16 mouse cellular contexts compared by ENCODE assay signal in the genomic region with DNA sequence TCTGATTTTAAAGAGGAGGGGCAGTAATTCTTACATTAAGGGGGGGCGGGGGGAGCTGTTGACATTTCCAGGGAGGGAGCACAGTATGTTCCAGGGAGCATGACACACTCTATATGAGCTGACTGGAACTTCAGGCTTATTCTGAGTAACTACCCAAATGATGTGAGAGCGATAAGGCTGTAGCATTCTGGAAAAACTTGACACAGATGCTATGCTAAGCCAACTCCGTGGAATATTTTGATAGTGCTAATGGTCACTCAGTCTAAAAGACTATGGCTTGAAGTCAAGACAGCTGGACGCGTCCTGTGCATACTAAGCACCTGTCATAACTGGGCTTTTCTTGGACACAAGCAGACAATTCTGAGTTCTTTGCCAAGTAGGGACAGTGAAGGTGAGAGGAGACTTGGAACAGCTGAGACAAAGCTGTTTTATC. TPM values are rescaled to one million over a fixed set of nuclear protein-coding genes. Genes with fewer than 3 reads are reported as not detected.
DNase-seq lines count a peak whose midpoint lies in the region; ATAC-seq and TF ChIP-seq lines count a peak whose summit lies in the region.
"Had no signal": no experiment of that assay in that cellular context is flagged by ENCODE, and none has a peak within 500 bp of the region (broad histone marks: within the 10 kb centered on the region; RNA-seq: fewer than 3 reads in every experiment).

No protein-coding gene starts in this region.

- peak; percentile 86 for DNase-seq in heart, adult 11 months
- no peak for DNase-seq in heart, adult 8-10 months (ENCODE audit: low spot score)
- DNase-seq in kidney, postnatal 0 days (ENCODE audit: low spot score), result peak; percentile 37
- no peak for DNase-seq in kidney, postnatal 4 days
- peak; percentile 62 for DNase-seq in NIH3T3 (ENCODE audit: low read depth)
- peak; percentile 70 for DNase-seq in lung, postnatal 36 days
- DNase-seq in cerebellum, adult 9-11 months, result no peak
- DNase-seq: cerebellum, adult 11-12 months; gastrocnemius, postnatal 14 days; right cerebral cortex, postnatal 14 days; thymus, postnatal 14 days had no signal

- WGBS in kidney, postnatal 0 days, result 54% methylated on average over 5 of the region's 5 CpGs

- peak overlapping the region; percentile 75 for H3K27ac ChIP-seq in kidney, postnatal 0 days
- H3K27ac ChIP-seq: hindbrain, embryonic 13.5 days; limb, embryonic 13.5 days had no signal

- 0 out of 2 replicates have a peak, but pooled peaks have one; percentile 44 for ATAC-seq in kidney, postnatal 0 days (replicated peaks; ENCODE audit: low FRiP score, low read depth)
- no peak for ATAC-seq in erythroid progenitor cell, adult 5-6 weeks (replicated peaks; ENCODE audit: low FRiP score, poor library complexity, severe bottlenecking)
- ATAC-seq: forebrain, embryonic 16.5 days had no signal

- TF ChIP-seq CTCF in kidney, postnatal 0 days (IDR thresholded peaks at IDR 0.05; ENCODE audit: low read depth), result no peak

- no peak overlapping the region for H3K4me2 ChIP-seq in kidney, postnatal 0 days (ENCODE audit: low read length)
- H3K4me2 ChIP-seq: hindbrain, embryonic 13.5 days; limb, embryonic 13.5 days had no signal

- H3K4me3 ChIP-seq in kidney, postnatal 0 days (replicated peaks; ENCODE audit: low read depth, low read length), result no peak overlapping the region
- H3K4me3 ChIP-seq: hindbrain, embryonic 13.5 days; limb, embryonic 13.5 days; megakaryocyte, embryonic 14.5 days had no signal

- no peaks in the 10 kb centered on the region for H3K27me3 ChIP-seq in kidney, postnatal 0 days (ENCODE audit: insufficient read depth, low read length)
- H3K27me3 ChIP-seq: hindbrain, embryonic 13.5 days; limb, embryonic 13.5 days had no signal

- peaks cover 16% of the 10 kb centered on the region for H3K4me1 ChIP-seq in kidney, postnatal 0 days (replicated peaks; ENCODE audit: insufficient read depth, low read length)
- H3K4me1 ChIP-seq: hindbrain, embryonic 13.5 days had no signal

- no peaks in the 10 kb centered on the region for H3K36me3 ChIP-seq in kidney, postnatal 0 days (ENCODE audit: insufficient read depth, low read length)
- H3K36me3 ChIP-seq: hindbrain, embryonic 13.5 days; limb, embryonic 13.5 days had no signal

- H3K9ac ChIP-seq in kidney, postnatal 0 days (ENCODE audit: low read depth, low read length), result no peak overlapping the region
- H3K9ac ChIP-seq: hindbrain, embryonic 13.5 days; limb, embryonic 13.5 days had no signal

- H3K9me3 ChIP-seq in kidney, postnatal 0 days (replicated peaks; ENCODE audit: low read length), result no peaks in the 10 kb centered on the region
- H3K9me3 ChIP-seq: hindbrain, embryonic 13.5 days; limb, embryonic 13.5 days; megakaryocyte, embryonic 14.5 days had no signal

RNA-seq across cellular contexts. Expression of a gene that starts 51.5 kb away (rescaled TPM):
- 10 to 100 TPM; 35.2 to 41.6 (median 38.7) TPM for total RNA-seq in heart, adult 8-10 months (2022)
- polyA plus RNA-seq in kidney, postnatal 0 days (2015; fragmentation: Nextera tagmentation; extraction: Ambion mirVana), result 116 and 119 TPM in 2 replicates
- 25.9 and 44.9 TPM in 2 replicates for total RNA-seq in erythroid progenitor cell, adult 5-6 weeks (2015; ENCODE audit: low replicate concordance)
- total RNA-seq in erythroid progenitor cell, adult 5-6 weeks (2017; ENCODE audit: low replicate concordance), result 6.4 and 34.9 TPM in 2 replicates

Comparison
In these comparisons a context has a peak if more than half of its experiments do, and no peak if none do; other contexts are left out.
1. DNase-seq: peak in heart, adult 11 months (single experiment), kidney, postnatal 0 days (single experiment), NIH3T3 (single experiment) and lung, postnatal 36 days (single experiment); none in heart, adult 8-10 months (single experiment), kidney, postnatal 4 days (0 of 2) and cerebellum, adult 9-11 months (single experiment).